Mouse (Mus musculus): ENCODE data around the gene Gm10778. TPM values are rescaled to one million over a fixed set of nuclear protein-coding genes. Genes with fewer than 3 reads are reported as not detected.
"Not testable (repeated sequence)": the region's sequence is repeated elsewhere in the genome, so short reads cannot be mapped to it uniquely, and the experiment has no call there.

The Gm10778 gene
- 0.36 and 0.60 TPM in 2 replicates for polyA plus RNA-seq (2012; rRNA removed)

- not testable (repeated sequence) for DNase-seq (ENCODE audit: low read depth)
Observed at GRCm38 (mm10) chr10:81648803-81649775, at the start of gene Gm10778. TSS of gene Gm10778 (plus strand) at chr10:81649059.

DNA sequence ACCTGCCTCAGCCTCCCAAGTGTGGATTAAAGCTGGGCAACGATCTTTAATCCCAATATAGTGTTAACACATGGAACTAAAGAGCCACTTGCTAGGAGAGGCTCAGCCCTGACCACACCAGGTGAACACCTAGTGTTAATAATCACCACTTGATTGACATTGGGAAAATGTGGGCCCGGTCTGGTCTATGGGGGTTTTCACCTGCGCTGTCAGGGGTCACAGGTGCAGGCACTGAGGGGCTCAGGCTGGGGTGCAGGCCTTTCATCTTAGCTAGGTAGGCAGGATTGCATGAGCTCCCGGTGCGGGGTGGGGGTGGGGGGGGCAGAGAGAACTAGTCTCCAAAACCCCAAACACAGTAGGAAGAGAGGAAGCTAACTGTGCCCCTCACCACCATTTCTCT lies 49.2 kb upstream of the Gm10778 start:
- DNase-seq (ENCODE audit: low read depth): no peak

- no peak for DNase-seq (ENCODE audit: low read depth)
Observed at GRCm38 (mm10) chr10:81600096-81600495, 48.8 kb upstream of the Gm10778 start.

- peak; percentile 54 for DNase-seq (ENCODE audit: low read depth)
Observed at GRCm38 (mm10) chr10:81600738-81601203, 48.1 kb upstream of the Gm10778 start, which contains the start of gene Tle6. TSS of gene Tle6 (minus strand) at chr10:81601073.

DNA sequence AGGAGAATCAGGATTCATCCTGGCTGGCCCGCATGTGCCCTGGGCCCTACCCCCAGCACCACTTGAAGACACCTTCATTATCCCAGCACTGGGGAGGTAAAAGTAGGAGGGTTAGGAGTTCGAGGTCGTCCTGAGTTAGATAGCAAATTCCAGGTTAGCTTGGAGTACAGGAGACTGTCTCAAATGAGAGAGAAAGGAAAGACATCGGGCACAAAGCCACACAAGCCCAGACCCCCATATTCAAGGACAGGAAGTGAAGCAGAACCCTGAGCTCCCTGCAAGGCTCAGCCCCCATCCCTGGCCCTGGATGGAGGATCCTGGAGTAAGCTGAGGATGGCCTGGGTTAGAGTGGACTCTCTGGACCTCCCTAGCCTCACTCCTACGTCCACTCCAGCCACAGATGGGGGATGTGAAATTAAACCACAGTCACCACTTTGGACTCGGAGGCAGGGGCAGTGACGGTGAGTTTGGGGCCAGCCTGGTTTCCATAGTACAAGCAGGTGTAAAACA lies 47.4 kb upstream of the Gm10778 start:
- DNase-seq (ENCODE audit: low read depth): no peak

GRCm38 (mm10) chr10:81602741-81603151 lies 46.1 kb upstream of the Gm10778 start:
- no peak for DNase-seq (ENCODE audit: low read depth)

DNA sequence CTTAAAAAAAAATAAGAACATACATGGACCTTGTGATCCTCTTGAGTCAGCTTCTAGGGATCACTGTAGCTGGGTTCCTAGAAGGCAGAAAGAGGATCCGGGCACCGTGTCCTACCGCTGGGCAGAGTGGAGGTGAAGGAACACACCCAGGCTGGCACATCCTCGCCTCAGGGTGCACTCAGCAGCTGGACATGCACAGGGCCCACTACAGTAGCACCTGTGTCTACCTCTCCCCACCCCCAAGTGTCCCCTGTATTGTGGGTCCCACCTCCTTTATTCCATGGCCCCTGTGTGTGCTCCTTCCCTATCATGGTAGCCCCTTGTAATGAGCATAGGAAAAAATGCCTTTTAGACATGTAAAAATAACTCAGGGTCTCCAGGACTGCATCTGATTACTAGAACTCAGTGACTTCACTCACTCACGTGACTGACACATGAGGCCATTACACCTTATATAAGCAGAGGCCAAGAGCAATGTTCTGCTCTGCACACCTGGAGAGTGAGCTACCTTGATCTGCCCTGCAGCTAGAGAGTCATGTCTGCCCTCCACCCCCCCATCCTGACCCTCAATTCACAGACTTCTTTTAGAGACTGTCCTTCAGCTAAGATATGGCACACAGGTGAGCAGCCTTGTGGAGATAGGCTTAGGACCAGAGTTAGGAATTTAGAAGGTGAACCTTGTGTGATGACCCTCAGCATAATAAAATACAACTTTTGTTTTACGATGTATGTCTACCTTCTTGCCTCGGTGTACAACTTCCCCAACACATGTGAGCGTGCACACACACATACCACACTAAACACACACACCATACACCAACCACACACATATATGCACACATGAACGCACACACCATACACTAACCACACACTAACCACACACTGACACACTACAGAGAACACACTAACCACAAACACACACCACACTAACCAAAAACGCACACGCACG lies 44.6 kb upstream of the Gm10778 start:
- DNase-seq (ENCODE audit: low read depth): no peak

DNA sequence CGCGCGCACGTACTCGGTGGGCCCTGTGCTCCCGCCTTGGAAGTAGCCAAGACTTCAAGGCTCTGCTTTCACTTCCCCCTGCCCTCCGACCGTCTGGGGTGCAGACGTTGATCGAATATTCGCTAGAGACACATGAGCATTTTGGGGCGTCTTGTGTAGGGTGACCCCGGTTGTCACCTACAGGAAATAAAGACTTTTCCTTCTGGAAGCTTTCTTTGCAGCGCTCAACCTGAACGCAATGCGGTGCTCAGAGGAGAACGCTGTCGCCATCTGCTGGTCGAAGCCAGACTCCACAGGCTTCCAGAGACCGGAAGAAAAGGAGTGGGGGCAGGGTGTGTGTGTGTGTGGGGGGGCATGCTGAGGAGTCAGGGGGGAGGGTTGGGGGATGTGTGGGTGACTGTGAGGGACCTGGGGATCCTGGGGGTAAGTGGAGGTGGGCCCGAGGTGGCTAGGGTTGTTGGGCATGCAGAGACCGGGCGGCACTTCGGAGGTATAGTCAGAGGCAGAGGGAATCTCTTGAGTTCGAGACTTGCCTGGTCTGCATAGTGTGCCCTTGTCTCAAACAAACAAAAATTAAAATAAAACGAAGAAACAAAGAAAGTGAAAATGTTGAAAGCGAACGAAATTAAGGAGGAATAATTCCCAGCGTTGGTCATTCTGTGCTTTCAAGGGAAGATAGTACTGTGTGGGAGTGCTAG lies 43.7 kb upstream of the Gm10778 start:
- no peak for DNase-seq (ENCODE audit: low read depth)

- DNase-seq (ENCODE audit: low read depth): no peak
Observed at GRCm38 (mm10) chr10:81605666-81605973, 43.2 kb upstream of the Gm10778 start.

GRCm38 (mm10) chr10:81605974-81606751 lies 42.7 kb upstream of the Gm10778 start, which contains the start of gene BC025920:
TSS of gene BC025920 (plus strand) at chr10:81606270.
- DNase-seq (ENCODE audit: low read depth): peak; percentile 98

- DNase-seq (ENCODE audit: low read depth): no peak
Observed at GRCm38 (mm10) chr10:81608308-81608707, 40.6 kb upstream of the Gm10778 start.

GRCm38 (mm10) chr10:81612779-81613178 lies 36.1 kb upstream of the Gm10778 start:
- DNase-seq (ENCODE audit: low read depth): no peak

- no peak for DNase-seq (ENCODE audit: low read depth)
Observed at GRCm38 (mm10) chr10:81615486-81615885, 33.4 kb upstream of the Gm10778 start.

DNA sequence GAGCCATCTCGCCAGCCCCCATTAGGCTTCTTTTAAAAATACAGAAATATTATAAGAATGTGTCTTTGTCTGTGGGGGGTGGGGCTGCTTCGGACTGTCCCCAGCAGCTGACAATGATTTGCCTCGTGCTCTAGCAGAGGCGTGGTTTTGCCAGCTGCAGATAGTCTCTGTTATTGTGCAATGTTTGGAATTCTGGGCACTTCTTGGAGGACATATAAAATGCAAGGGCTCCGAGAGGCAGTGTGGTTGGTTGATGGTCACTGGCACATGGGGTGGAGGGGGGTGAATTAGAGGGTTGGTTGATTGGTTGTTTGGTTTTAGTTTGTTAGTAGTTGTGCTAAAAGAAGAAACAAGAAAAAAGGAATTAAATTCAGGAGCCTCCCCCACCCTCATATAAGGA lies 28.9 kb upstream of the Gm10778 start:
- DNase-seq (ENCODE audit: low read depth): no peak

- DNase-seq (ENCODE audit: low read depth): no peak
Observed at GRCm38 (mm10) chr10:81620786-81621185, 28.1 kb upstream of the Gm10778 start.

DNA sequence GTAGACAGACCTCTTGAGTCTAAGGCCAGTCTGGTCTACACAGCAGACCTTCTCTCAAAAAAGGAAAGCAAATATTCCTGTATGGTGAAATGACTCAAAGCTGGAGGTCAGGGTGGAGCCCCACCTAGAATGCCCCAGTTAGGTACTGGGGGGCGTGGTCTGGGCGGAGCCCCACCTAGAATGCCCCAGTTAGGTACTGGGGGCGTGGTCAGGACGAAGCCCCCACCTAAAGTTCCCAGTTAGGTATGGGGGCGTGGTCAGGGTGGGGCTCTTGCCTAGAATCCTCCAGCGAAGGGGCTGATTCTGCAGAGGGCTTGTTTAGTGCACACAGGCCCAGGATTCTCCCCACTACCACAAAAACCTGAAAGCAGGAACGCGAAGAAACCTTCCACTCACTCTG lies 25.4 kb upstream of the Gm10778 start:
- DNase-seq (ENCODE audit: low read depth): no peak

- no peak for DNase-seq (ENCODE audit: low read depth)
Observed at GRCm38 (mm10) chr10:81626101-81626993, 22.5 kb upstream of the Gm10778 start.

GRCm38 (mm10) chr10:81626994-81627835 lies 21.6 kb upstream of the Gm10778 start, which contains the start of gene Sirt6:
TSS of gene Sirt6 (minus strand) at chr10:81627797.
- DNase-seq (ENCODE audit: low read depth): peak; percentile 61
